Mouse (Mus musculus) gastrocnemius, postnatal 10 days (tissue): ENCODE measurements at regions not wholly inside any gene's neighbourhood (a gene's known extent, or its start where the extent isn't known, plus 50 kb on each side); places are given as distances from the start of the nearest gene placed in this dataset.
"Not testable (repeated sequence)": the region's sequence is repeated elsewhere in the genome, so short reads cannot be mapped to it uniquely, and the experiment has no call there.

Experiments used
- DNase-seq: peaks from one replicate; pipeline ENCODE4 v3.0.0; 2021; ENCODE audit warnings: mixed read lengths

DNA sequence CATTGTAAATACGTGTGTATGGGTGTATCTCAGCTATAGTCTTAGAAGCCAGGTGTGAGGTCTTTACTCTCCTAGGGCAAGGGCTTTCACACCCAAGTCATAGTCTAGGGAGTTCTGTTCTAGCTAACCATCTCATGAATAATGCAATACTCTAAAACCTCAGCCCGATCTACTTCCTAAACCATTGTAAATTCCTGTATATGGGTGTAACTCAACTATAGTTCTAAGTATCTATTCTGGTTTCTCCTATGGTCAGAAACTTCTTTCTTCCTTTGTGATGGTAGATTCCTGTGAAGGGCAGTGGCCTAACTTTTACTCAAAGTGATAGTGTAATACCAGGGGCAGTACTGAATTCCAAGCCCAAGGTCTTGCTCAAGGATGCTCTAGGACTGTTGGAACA, 58.7 kb upstream of the Srd5a3 start:
- not testable (repeated sequence) for DNase-seq

DNA sequence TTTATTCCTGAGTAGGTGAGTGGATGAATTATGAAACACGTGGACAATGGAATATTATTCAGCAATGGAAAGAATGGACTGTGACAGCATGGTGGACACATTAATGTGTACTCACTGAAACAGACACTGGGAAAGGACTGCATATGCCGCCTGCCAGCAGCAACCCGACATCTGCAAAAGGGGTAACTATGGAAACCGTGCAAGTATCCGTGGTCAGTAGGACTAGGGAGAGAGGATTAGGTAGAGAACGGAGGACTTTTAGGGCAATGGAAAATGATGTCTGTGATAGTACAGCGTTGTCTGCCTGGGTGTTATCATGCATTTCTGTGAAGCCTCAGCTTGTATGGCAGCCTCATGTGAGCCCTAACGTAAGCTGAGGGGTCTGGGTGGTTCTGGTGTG, 59.6 kb upstream of the Srd5a3 start:
- no peak for DNase-seq

DNA sequence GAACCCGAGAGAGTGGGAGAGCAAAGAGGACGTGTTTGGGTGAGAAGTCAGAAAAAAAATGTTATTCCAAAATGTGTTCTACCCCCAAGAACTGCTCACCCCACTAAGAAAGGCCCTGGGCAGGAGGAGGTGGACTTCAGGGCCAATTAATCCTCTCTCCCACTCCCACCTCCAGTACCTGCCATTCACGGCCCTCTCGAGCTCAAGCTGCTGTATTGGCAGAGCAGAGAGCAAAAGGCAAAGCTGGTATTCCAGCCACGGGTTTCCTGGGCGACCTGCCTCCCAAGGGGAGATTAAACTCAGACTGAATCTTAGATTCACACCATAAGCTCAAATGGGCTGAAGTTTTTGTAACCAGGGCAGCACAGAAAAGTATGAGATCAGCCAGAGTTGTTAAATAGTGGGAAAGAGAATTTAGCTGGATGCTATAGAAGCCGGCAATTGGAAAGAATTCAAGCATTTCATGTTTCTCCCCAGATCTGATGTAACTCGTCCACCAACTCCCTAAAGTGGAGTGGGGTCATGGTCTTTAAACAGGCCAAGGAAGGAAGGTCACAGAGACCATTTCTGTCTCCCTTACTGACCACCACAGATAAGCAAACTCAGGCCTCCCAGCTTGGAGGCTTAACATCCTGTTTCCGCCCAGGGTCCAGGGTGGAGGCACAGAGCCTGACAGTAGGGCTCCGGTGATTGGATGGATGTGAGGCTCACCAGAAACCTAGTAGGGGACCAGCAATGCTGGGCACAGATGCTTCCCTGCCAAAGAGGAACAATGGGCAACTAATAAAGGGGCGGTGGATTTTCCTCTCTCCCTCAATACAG, 60.7 kb upstream of the Srd5a3 start:
- no peak for DNase-seq

DNA sequence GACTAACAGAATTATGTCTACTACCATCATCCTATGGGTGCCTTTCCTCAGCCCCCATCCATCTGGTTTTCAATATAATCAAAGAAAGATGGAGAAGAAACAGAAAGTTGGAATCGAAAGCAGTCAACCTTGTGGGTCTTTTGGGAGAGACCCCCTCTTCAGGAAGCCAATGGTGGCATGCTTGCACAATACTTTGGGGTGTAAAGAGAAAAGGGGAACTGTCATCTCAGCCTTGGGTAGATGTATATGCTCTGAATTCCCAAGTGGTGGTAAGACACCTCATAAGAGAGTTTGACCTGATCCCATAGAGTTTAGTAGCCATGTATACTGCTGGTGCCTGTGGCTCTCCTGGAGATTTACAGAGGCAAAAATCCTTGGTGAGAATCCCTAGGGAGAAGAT, 61.6 kb upstream of the Srd5a3 start:
- no peak for DNase-seq

GRCm38 (mm10) chr5:76076283-76076682, 63.8 kb upstream of the Srd5a3 start:
- DNase-seq, result no peak

DNA sequence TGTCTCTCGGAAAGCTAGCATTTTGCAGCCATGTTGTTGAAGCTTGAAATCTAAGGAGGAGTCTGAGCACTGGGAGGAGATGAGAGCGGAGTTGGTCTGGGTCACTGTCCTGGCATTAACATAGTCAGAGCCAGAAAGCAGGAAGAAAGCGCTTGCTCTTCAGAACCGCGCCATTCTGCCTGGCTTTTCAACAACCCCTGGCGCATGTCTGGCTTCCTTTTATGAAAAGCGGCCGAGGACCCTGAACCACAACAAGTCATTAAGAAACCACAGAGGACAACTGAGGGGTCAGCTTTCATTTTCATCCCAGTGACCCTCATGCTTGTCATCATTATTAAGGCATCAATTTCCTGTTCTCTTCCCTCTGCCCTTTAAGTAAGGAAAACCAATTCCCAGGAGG, 64.7 kb upstream of the Srd5a3 start:
- no peak for DNase-seq

DNA sequence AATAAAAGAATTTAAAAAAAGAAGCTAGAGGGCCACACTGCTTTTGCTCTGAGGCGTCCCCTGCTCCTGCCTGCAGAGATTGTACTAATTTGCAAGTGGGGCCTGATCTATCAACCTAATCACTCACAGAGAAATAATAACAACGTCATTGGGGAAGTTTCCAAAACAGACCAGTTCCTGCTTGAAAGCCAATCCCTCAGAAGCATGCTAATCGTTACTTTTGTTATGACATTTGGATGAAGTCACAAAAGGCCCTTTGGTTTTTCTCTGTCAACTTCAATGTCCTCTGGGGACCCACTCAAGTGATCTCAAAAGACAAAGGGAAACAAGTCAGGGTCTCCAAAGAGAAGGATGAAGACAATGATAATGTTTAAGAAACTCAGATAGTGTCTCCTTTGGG, 72.2 kb upstream of the Srd5a3 start:
- DNase-seq, result no peak

DNA sequence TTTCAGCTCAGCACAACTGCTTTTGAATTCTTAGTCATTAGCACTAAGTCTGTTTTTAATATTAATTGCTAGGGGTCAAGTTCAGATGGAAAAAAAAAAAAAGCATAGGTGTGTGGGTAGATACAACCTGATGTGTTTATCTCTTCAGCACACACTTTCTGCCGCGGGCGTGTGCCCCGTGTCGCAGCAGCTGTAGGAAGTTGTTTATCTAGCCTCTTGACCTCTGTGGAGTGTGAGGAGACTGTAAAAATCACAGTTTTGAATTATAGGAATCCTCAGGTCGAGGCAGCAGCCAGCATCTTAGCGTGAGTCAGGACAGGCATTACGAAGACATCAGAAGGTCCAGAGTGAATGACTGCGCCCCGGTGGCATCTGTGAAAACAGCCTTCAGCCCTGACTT, 72.8 kb upstream of the Srd5a3 start:
- no peak for DNase-seq

DNA sequence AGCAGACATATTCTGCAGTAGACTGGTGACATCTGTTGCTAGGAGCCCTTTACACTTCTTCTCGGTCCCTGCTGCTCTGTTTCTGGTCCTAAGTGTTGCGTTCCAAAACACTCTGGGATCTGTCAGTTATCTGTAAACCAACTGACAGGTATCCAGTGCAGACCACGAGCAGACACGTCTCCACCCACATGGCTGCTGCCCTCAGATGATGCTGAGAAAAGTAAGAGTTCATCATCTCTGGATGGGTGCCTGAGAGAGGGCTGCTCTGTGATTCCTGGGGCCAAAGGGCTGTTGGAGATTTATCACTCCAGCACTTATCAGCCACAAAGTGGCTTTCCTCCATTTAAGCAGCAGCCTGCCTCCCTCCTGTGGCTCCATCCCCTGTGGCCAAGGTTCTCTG, 74.3 kb upstream of the Srd5a3 start:
- DNase-seq, result no peak

GRCm38 (mm10) chr5:76065227-76065626, 74.8 kb upstream of the Srd5a3 start:
- no peak for DNase-seq

- DNase-seq, result no peak
Observed at GRCm38 (mm10) chr5:76064686-76065085, 75.4 kb upstream of the Srd5a3 start.

DNA sequence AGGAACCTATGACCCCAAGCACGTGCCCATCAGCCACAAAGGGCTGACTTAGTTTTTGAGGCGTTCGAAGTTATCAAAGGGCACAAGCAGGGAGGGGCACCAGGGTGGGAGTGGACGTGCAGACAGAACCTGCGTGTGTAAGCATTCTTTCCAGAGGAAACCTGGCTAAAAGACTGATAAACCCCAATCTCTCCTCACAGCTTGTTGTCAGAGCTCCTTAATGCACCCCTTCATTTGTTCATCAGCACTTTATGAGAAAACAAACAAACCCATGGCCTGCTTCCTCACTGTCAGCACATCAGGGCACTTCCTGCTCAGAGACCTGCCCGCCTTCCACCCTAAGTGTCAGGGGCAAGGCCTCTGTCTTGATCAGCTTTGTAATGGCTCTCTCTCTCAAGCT, 76.6 kb upstream of the Srd5a3 start:
- no peak for DNase-seq

- no peak for DNase-seq
Observed at GRCm38 (mm10) chr5:76058011-76058410, 79.8 kb upstream of the Kdr start.

GRCm38 (mm10) chr5:76055849-76056248, 77.6 kb upstream of the Kdr start:
- DNase-seq, result no peak

GRCm38 (mm10) chr5:76052782-76053181, 74.5 kb upstream of the Kdr start:
- DNase-seq, result no peak

DNA sequence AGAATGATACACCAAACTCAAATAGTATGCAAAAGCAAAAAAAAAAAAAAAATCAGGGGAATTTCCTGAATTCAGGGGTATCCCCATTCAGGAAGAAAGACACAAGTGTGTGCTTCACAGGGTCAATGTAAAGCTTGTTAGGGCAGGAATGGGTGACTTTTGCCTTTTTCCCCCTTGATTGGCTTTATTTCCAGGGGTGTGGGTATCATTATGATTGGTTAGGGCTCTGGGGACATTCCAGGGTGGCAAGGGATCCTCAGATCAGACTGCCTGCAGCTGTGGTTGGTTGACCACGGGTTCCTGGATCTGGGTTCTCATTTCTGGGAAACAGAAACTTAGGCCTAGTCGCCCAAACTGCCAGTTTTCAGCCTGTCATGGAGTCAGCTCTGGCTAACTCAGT, 73.4 kb upstream of the Kdr start:
- DNase-seq, result no peak

DNA sequence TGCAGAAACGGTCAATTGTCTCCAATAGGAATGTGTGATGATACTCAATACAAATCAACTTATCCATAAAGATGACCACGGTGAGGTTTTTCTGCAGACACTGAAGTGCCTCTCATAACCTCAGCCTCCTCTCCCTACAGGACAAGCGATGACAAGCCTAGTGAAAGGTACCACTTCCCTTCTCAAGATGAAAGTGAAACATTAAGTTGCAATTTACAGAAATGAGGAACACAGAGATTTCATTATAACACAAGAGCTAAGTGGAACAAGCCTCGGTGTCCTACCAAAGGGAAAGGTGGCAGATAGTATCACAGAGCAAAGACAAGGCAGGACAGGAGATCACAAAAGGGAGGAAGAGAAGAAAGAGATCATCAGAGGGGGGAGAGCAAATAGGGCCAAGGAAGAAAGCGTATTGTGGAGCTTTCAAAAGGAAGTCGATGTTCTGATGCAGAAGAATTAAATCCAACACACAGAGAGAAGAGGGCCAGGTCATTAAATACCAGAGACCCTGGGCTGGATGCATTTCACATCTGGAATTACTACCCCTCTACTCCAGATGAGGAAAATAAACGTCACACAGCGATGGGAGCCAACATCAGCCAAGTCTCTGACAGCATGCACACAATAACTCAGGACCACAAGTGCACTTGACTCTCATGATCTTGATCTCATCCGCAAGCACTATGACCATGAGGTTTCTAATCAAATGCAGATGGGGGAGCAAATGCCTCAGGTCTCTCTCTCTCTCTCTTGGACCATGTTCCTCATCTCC, 70.0 kb upstream of the Kdr start:
- no peak for DNase-seq

DNA sequence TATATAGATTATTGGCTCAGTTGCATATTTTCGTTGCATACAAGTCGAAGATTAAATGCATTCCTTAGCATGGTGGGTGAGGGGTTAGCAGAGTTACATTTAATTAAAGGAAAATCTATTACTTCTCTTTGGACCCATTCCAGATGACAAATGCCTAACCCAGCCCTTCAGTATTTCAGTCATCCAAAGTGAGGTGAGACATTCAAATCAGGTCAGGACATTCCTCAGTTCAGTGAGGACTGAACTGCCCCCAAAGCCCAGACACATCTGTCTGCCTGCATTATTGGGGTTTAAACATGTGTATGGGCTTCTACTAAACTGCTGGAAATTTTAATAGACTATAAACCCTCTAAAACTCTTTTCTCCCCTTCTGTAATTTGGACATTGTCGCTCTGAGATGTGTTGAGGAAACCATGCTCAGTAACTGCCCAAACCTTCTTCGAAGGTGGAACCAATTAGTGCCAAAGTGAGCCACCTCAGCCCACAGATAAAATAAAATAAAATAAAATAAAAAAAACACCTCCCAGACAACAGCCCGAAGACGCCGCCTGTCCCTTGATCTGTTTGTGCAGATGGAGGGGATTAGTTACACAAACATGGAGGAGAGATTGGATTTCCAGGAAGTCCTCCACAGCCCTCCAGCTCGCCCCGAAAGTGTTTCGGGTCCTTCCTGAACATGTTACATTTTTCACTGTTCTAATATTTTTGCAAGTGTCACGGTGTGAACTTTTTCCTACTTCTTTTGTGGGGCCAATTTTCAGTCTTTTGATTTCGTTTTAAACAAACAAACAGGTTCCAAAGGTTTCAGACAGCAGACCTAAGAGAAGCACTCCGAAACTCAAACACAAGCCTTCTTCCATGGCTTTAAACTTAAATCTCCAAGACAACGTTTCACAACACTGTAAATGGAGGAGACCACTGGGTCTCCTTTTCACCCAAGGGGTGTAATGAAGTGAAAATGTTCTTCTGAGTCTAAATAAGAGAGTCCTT, 65.6 kb upstream of the Kdr start:
- DNase-seq, result no peak

- peak; percentile 24 for DNase-seq
Observed at GRCm38 (mm10) chr5:76040454-76041203, 62.4 kb upstream of the Kdr start.

GRCm38 (mm10) chr5:76028729-76029128, 50.5 kb upstream of the Kdr start:
- no peak for DNase-seq
